Comparison of ENCODE assay signal across 15 mouse cellular contexts in the genomic region with DNA sequence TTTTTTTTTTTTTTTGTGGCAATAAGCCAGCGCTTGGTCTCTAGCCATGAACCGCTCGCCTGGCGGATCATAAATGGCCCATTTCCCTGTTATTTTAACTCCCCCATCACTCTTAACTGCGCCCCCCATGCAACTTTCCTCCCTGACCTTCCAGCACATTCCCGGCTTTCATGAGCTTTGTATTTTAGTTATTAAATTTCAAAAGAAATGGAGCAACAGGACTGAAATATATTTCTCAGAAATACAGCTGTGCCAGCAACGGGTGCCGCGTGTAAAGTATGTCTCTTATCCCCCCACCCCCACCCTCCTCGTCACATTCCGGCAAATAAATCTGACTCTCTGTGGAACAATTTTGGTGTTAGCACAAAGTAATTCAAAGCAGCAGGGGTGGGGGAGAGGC.
DNase-seq lines count a peak whose midpoint lies in the region; ATAC-seq and TF ChIP-seq lines count a peak whose summit lies in the region.
"Had no signal": no experiment of that assay in that cellular context is flagged by ENCODE, and none has a peak within 500 bp of the region (broad histone marks: within the 10 kb centered on the region; RNA-seq: fewer than 3 reads in every experiment).

No protein-coding gene starts in this region.

- no peak overlapping the region for H3K4me2 ChIP-seq in forebrain, embryonic 14.5 days (ENCODE audit: low read length)
- H3K4me2 ChIP-seq in forebrain, embryonic 12.5 days: no peak overlapping the region
- H3K4me2 ChIP-seq in kidney, postnatal 0 days (ENCODE audit: low read length): no peak overlapping the region
- H3K4me2 ChIP-seq in neural tube, embryonic 13.5 days: peak overlapping the region; percentile 29
- H3K4me2 ChIP-seq: heart, embryonic 11.5 days; liver, embryonic 13.5 days; neural tube, embryonic 12.5 days had no signal

- H3K9ac ChIP-seq in forebrain, embryonic 14.5 days (ENCODE audit: low read length): no peak overlapping the region
- no peak overlapping the region for H3K9ac ChIP-seq in forebrain, embryonic 12.5 days
- H3K9ac ChIP-seq in kidney, postnatal 0 days (ENCODE audit: low read depth, low read length): no peak overlapping the region
- H3K9ac ChIP-seq in neural tube, embryonic 13.5 days: no peak overlapping the region
- H3K9ac ChIP-seq: liver, embryonic 13.5 days; neural tube, embryonic 12.5 days had no signal

- H3K27me3 ChIP-seq in forebrain, embryonic 14.5 days (replicated peaks; ENCODE audit: control insufficient read depth, insufficient read depth, low read length): no peaks in the 10 kb centered on the region
- no peaks in the 10 kb centered on the region for H3K27me3 ChIP-seq in forebrain, embryonic 12.5 days
- no peaks in the 10 kb centered on the region for H3K27me3 ChIP-seq in kidney, postnatal 0 days (ENCODE audit: insufficient read depth, low read length)
- H3K27me3 ChIP-seq in neural tube, embryonic 13.5 days: no peaks in the 10 kb centered on the region
- H3K27me3 ChIP-seq: liver, embryonic 13.5 days; neural tube, embryonic 12.5 days had no signal

- no peak overlapping the region for H3K27ac ChIP-seq in forebrain, embryonic 14.5 days (ENCODE audit: low read depth, low read length)
- no peak overlapping the region for H3K27ac ChIP-seq in forebrain, embryonic 12.5 days
- no peak overlapping the region for H3K27ac ChIP-seq in kidney, postnatal 0 days
- H3K27ac ChIP-seq in neural tube, embryonic 13.5 days (replicated peaks): no peak overlapping the region
- H3K27ac ChIP-seq: liver, embryonic 13.5 days; midbrain, embryonic 10.5 days; neural tube, embryonic 12.5 days had no signal

- no peaks in the 10 kb centered on the region for H3K9me3 ChIP-seq in forebrain, embryonic 14.5 days (replicated peaks; ENCODE audit: control insufficient read depth, low read length)
- H3K9me3 ChIP-seq in forebrain, embryonic 12.5 days: no peaks in the 10 kb centered on the region
- H3K9me3 ChIP-seq in kidney, postnatal 0 days (replicated peaks; ENCODE audit: low read length): no peaks in the 10 kb centered on the region
- H3K9me3 ChIP-seq in neural tube, embryonic 13.5 days: no peaks in the 10 kb centered on the region
- H3K9me3 ChIP-seq: liver, embryonic 13.5 days; midbrain, embryonic 10.5 days; neural tube, embryonic 12.5 days had no signal

- no peaks in the 10 kb centered on the region for H3K36me3 ChIP-seq in forebrain, embryonic 14.5 days (ENCODE audit: control insufficient read depth, insufficient read depth, low read length)
- H3K36me3 ChIP-seq in forebrain, embryonic 12.5 days (replicated peaks): no peaks in the 10 kb centered on the region
- no peaks in the 10 kb centered on the region for H3K36me3 ChIP-seq in kidney, postnatal 0 days (ENCODE audit: insufficient read depth, low read length)
- H3K36me3 ChIP-seq in neural tube, embryonic 13.5 days: no peaks in the 10 kb centered on the region
- H3K36me3 ChIP-seq: liver, embryonic 13.5 days; midbrain, embryonic 10.5 days; neural tube, embryonic 12.5 days had no signal

- DNase-seq in forebrain, embryonic 14.5 days (ENCODE audit: low spot score): peak; percentile 10
- DNase-seq in kidney, postnatal 0 days (ENCODE audit: low spot score): peak; percentile 63
- DNase-seq in kidney, adult 8-10 months: no peak
- no peak for DNase-seq in neural tube, embryonic 10.5 days (ENCODE audit: extremely low spot score, low spot score)
- DNase-seq in thymus, postnatal 0 days (ENCODE audit: low spot score): no peak
- DNase-seq in spleen, postnatal 10 days (ENCODE audit: low spot score in 2 of 2): no peak
- DNase-seq: adrenal gland, postnatal 36 days; cerebellum, adult 18-20 months; liver, embryonic 13.5 days; thymus, adult 2 months had no signal

- H3K4me3 ChIP-seq in forebrain, embryonic 14.5 days (ENCODE audit: low read depth, low read length): no peak overlapping the region
- H3K4me3 ChIP-seq in forebrain, embryonic 12.5 days (replicated peaks): no peak overlapping the region
- H3K4me3 ChIP-seq in kidney, postnatal 0 days (replicated peaks; ENCODE audit: low read depth, low read length): no peak overlapping the region
- H3K4me3 ChIP-seq in neural tube, embryonic 13.5 days: no peak overlapping the region
- H3K4me3 ChIP-seq: liver, embryonic 13.5 days; midbrain, embryonic 10.5 days; neural tube, embryonic 12.5 days had no signal

- WGBS in forebrain, embryonic 14.5 days: 64% methylated on average over 11 of the region's 11 CpGs
- WGBS in forebrain, embryonic 12.5 days: 75% methylated on average over 11 of the region's 11 CpGs
- 41% methylated on average over 11 of the region's 11 CpGs for WGBS in kidney, postnatal 0 days
- WGBS in neural tube, embryonic 13.5 days: 54% methylated on average over 11 of the region's 11 CpGs

- no peak for TF ChIP-seq CTCF in kidney, postnatal 0 days (IDR thresholded peaks at IDR 0.05; ENCODE audit: low read depth)

- H3K4me1 ChIP-seq in forebrain, embryonic 14.5 days (ENCODE audit: control insufficient read depth, insufficient read depth, low read length): no peaks in the 10 kb centered on the region
- no peaks in the 10 kb centered on the region; the same call in 1 of the 2 replicates for H3K4me1 ChIP-seq in forebrain, embryonic 12.5 days
- H3K4me1 ChIP-seq in kidney, postnatal 0 days (replicated peaks; ENCODE audit: insufficient read depth, low read length): no peaks in the 10 kb centered on the region
- peaks cover 12% of the 10 kb centered on the region for H3K4me1 ChIP-seq in neural tube, embryonic 13.5 days (replicated peaks)
- H3K4me1 ChIP-seq: liver, embryonic 13.5 days; midbrain, embryonic 10.5 days; neural tube, embryonic 12.5 days had no signal

- ATAC-seq in forebrain, embryonic 14.5 days: no peak
- no peak for ATAC-seq in forebrain, embryonic 12.5 days (ENCODE audit: low FRiP score)
- no peak for ATAC-seq in kidney, postnatal 0 days (replicated peaks; ENCODE audit: low FRiP score, low read depth)
- ATAC-seq in neural tube, embryonic 13.5 days (ENCODE audit: low read depth): peak; percentile 53; the same call in 1 of the 2 replicates

Comparison
In these comparisons a context has a peak if more than half of its experiments do, and no peak if none do; other contexts are left out.
1. DNase-seq: peak in forebrain, embryonic 14.5 days (single experiment) and kidney, postnatal 0 days (single experiment); none in kidney, adult 8-10 months (0 of 2), neural tube, embryonic 10.5 days (single experiment), thymus, postnatal 0 days (single experiment) and spleen, postnatal 10 days (0 of 2).